Mouse (Mus musculus) midbrain, postnatal 0 days (tissue): ENCODE data around the gene Gm12248. TPM values are rescaled to one million over a fixed set of nuclear protein-coding genes. Genes with fewer than 3 reads are reported as not detected.

Experiments used
- ATAC-seq: fragments of 200-750 bp; cut with Nextera tagmentation; 2 replicates; pipeline ENCODE4 v1.8.0; 2017; ENCODE audit warnings: moderate number of reproducible peaks, mild to moderate bottlenecking, moderate TSS enrichment, moderate library complexity; ENCODE audit not compliant: low FRiP score
- DNase-seq: peaks from one replicate; pipeline ENCODE4 v3.0.0-alpha.2; 2015; ENCODE audit warnings: low spot score
- H3K27ac ChIP-seq: fragments of 300-500 bp; sonication (generic); 2 replicates; pipeline ENCODE4 v1.5.1; 2014; ENCODE audit warnings: low read depth, mild to moderate bottlenecking, low read length, mixed read lengths
- H3K27me3 ChIP-seq: fragments of 300-500 bp; sonication (generic); 2 replicates; pipeline ENCODE4 v1.6.1; 2014; ENCODE audit warnings: low read length, control low read depth, mixed read lengths; ENCODE audit not compliant: insufficient read depth
- H3K36me3 ChIP-seq: fragments of 300-500 bp; sonication (generic); 2 replicates; pipeline ENCODE4 v1.6.1; 2014; ENCODE audit warnings: low read length, control low read depth, mixed read lengths; ENCODE audit not compliant: insufficient read depth
- H3K4me1 ChIP-seq: fragments of 300-500 bp; sonication (generic); 2 replicates; pipeline ENCODE4 v1.6.1; 2014; ENCODE audit warnings: mild to moderate bottlenecking, control low read depth, antibody characterized with exemption, low read length, mixed read lengths; ENCODE audit not compliant: insufficient read depth
- H3K4me2 ChIP-seq: fragments of 300-500 bp; sonication (generic); 2 replicates; pipeline ENCODE4 v1.6.1; 2014; ENCODE audit warnings: low read depth, mild to moderate bottlenecking, low read length, mixed read lengths; ENCODE audit not compliant: poor library complexity, severe bottlenecking
- H3K4me3 ChIP-seq: fragments of 300-500 bp; sonication (generic); 2 replicates; pipeline ENCODE4 v1.5.1; 2014; ENCODE audit warnings: low read depth, mild to moderate bottlenecking, low read length, moderate library complexity
- H3K9ac ChIP-seq: fragments of 300-500 bp; sonication (generic); replicated peaks from 2 replicates; pipeline ENCODE4 v1.6.1; 2014; ENCODE audit warnings: mild to moderate bottlenecking, low read length, moderate library complexity, mixed read lengths; ENCODE audit not compliant: poor library complexity, severe bottlenecking
- H3K9me3 ChIP-seq: fragments of 300-500 bp; sonication (generic); 2 replicates; pipeline ENCODE4 v1.6.1; 2016; ENCODE audit warnings: low read length, control low read depth
- CTCF ChIP-seq: IDR thresholded peaks from 2 replicates; pipeline ENCODE4 v1.5.1; 2016; ENCODE audit warnings: antibody characterized with exemption, mild to moderate bottlenecking
- WGBS: fragments of 180-500 bp; shearing (Covaris S2); extraction: QIAGEN DNeasy Blood & Tissue Kit; methylation state at CpG from one replicate; pipeline ENCODE4 v1.1.7; 2014; 5-methylcytosine and 5-hydroxymethylcytosine counted together
- polyA plus RNA-seq: library from polyadenylated mRNA; unstranded; fragments of >200 nt; fragmentation: Nextera tagmentation; extraction: Ambion mirVana; gene quantifications from 2 replicates; pipeline ENCODE4 v1.2.1, GENCODE M21; 2015
- total RNA-seq: library from RNA; depleted of rRNA; stranded (reverse); fragments of >200 nt; gene quantifications from 2 replicates; pipeline ENCODE4 v1.2.3, GENCODE M21; 2014; rRNA removed

Gene Gm12248
- not detected in 2 replicates for total RNA-seq
- not detected in 2 replicates for polyA plus RNA-seq

- H3K4me2 ChIP-seq: no peak within 1 kb of the TSS
- H3K27me3 ChIP-seq: no peaks in the 10 kb centered on the region
- no peak for TF ChIP-seq CTCF
- WGBS: 26% methylated on average over 12 of the region's 12 CpGs
- ATAC-seq: no peak
- no peaks in the 10 kb centered on the region for H3K36me3 ChIP-seq
- no peak within 1 kb of the TSS for H3K27ac ChIP-seq
- no peak for DNase-seq
- H3K9me3 ChIP-seq: no peaks in the 10 kb centered on the region
- no peak within 1 kb of the TSS for H3K9ac ChIP-seq
- no peaks in the 10 kb centered on the region for H3K4me1 ChIP-seq
- no peak within 1 kb of the TSS for H3K4me3 ChIP-seq
Measured at GRCm38 (mm10) chr11:58093021-58093528, at the start of gene Gm12248. Gm12248 (minus strand) TSS chr11:58093134.

DNA sequence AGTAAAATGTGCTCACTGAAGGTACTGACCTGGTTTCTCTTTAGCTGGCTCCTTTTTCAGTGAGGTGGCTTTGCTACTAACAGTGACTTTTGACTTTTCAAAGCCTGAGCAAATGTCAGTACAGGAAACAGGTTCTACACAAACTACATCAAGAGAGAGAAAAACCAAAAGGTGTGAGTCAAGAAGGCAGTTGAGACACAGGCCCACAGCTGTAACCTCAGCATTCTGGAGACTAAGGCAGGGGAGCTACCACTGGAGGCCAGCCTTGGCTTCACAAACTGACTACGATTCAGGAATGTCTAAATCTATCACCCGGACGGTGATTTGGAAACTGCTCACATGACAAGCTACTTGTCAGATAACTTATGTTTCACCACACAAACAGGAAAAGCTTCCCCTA, 46.5 kb upstream of the Gm12248 start:
- no peak for ATAC-seq
- no peak overlapping the region for H3K27ac ChIP-seq

DNA sequence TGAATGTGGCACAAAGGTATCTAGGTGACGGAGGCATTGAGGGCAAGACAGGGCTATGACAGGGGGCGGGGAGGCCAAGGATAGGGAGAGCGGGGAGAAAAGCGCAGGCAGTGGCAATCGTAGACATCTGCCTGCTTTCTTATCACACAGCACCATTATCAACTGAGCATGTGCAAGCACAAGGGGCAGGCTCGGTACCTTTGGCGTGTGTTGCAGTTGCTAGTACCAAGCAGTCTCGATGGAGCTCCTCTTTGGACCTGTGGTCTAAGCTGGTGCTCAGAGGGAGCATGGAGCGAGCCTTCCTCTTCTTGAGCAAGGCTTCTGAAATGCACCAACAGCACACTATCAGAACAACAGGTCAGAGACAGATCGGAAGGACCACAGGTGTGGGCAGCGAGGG, 45.9 kb upstream of the Gm12248 start:
- Histone ChIP-seq H3K4me3 (no peak overlapping the region), H3K36me3 (peaks cover 64% of the 10 kb centered on the region), H3K27ac (no peak overlapping the region), H3K4me1 (no peaks in the 10 kb centered on the region), H3K9ac (no peak overlapping the region), H3K27me3 (no peaks in the 10 kb centered on the region), H3K4me2 (no peak overlapping the region), H3K9me3 (no peaks in the 10 kb centered on the region)
- DNase-seq: no peak
- TF ChIP-seq CTCF: no peak
- ATAC-seq: no peak
- 71% methylated on average over 11 of the region's 11 CpGs for WGBS

More for the DNA sequence above, 46.5 kb upstream of the Gm12248 start:
- Histone ChIP-seq H3K4me2 (no peak overlapping the region), H3K9ac (no peak overlapping the region), H3K9me3 (no peaks in the 10 kb centered on the region), H3K4me3 (no peak overlapping the region), H3K4me1 (no peaks in the 10 kb centered on the region), H3K36me3 (peaks cover 64% of the 10 kb centered on the region), H3K27me3 (no peaks in the 10 kb centered on the region)
- 88% methylated on average over 3 of the region's 3 CpGs for WGBS
- no peak for DNase-seq
- TF ChIP-seq CTCF: no peak

- peaks cover 67% of the 10 kb centered on the region for H3K36me3 ChIP-seq
- DNase-seq (no peak), ATAC-seq (no peak)
- no peaks in the 10 kb centered on the region for H3K4me1 ChIP-seq
- 94% methylated on average over 6 of the region's 6 CpGs for WGBS
- TF ChIP-seq CTCF: no peak
- no peak overlapping the region for H3K27ac ChIP-seq
- no peak overlapping the region for H3K4me2 ChIP-seq
- no peaks in the 10 kb centered on the region for H3K9me3 ChIP-seq
- H3K27me3 ChIP-seq: no peaks in the 10 kb centered on the region
- H3K9ac ChIP-seq: no peak overlapping the region
- H3K4me3 ChIP-seq: no peak overlapping the region
Measured at GRCm38 (mm10) chr11:58136677-58137076, 43.7 kb upstream of the Gm12248 start.

GRCm38 (mm10) chr11:58135296-58135695, 42.4 kb upstream of the Gm12248 start:
- ATAC-seq (no peak), DNase-seq (no peak)
- H3K27me3 ChIP-seq: no peaks in the 10 kb centered on the region
- no peak for TF ChIP-seq CTCF
- H3K4me2 ChIP-seq: no peak overlapping the region
- no peak overlapping the region for H3K4me3 ChIP-seq
- H3K9ac ChIP-seq: no peak overlapping the region
- no peaks in the 10 kb centered on the region for H3K9me3 ChIP-seq
- H3K4me1 ChIP-seq: no peaks in the 10 kb centered on the region
- no peak overlapping the region for H3K27ac ChIP-seq
- H3K36me3 ChIP-seq: peaks cover 69% of the 10 kb centered on the region

- Histone ChIP-seq H3K4me2 (no peak overlapping the region), H3K9ac (no peak overlapping the region), H3K9me3 (no peaks in the 10 kb centered on the region), H3K27me3 (no peaks in the 10 kb centered on the region), H3K4me1 (no peaks in the 10 kb centered on the region), H3K27ac (no peak overlapping the region), H3K4me3 (no peak overlapping the region), H3K36me3 (peaks cover 69% of the 10 kb centered on the region)
- TF ChIP-seq CTCF: no peak
- no peak for DNase-seq
- ATAC-seq: no peak
Measured at GRCm38 (mm10) chr11:58134869-58135268, 41.9 kb upstream of the Gm12248 start.
